Mouse (Mus musculus) intestine, embryonic 15.5 days (tissue): Measurements from ENCODE around the gene Ttn. TPM values are rescaled to one million over a fixed set of nuclear protein-coding genes. Genes with fewer than 3 reads are reported as not detected.

ENCODE experiments used
- ATAC-seq: fragments of 200-750 bp; cut with Nextera tagmentation; 2 replicates; pipeline ENCODE4 v1.8.0; 2017; ENCODE audit warnings: moderate TSS enrichment, moderate library complexity
- H3K27ac ChIP-seq: fragments of 300-500 bp; sonication (generic); 2 replicates; pipeline ENCODE4 v1.5.1; 2015; ENCODE audit warnings: mild to moderate bottlenecking, inconsistent platforms
- H3K27me3 ChIP-seq: fragments of 300-500 bp; sonication (generic); replicated peaks from 2 replicates; pipeline ENCODE4 v1.6.1; 2015; ENCODE audit warnings: inconsistent platforms
- H3K36me3 ChIP-seq: fragments of 300-500 bp; sonication (generic); 2 replicates; pipeline ENCODE4 v1.6.1; 2015; ENCODE audit warnings: inconsistent platforms
- H3K4me1 ChIP-seq: fragments of 300-500 bp; sonication (generic); replicated peaks from 2 replicates; pipeline ENCODE4 v1.6.1; 2015; ENCODE audit warnings: inconsistent platforms
- H3K4me2 ChIP-seq: fragments of 300-500 bp; sonication (generic); replicated peaks from 2 replicates; pipeline ENCODE4 v1.6.1; 2015; ENCODE audit warnings: mild to moderate bottlenecking, inconsistent platforms
- H3K4me3 ChIP-seq: fragments of 300-500 bp; sonication (generic); replicated peaks from 2 replicates; pipeline ENCODE4 v1.5.1; 2015; ENCODE audit warnings: inconsistent platforms
- H3K9ac ChIP-seq: fragments of 300-500 bp; sonication (generic); 2 replicates; pipeline ENCODE4 v1.6.1; 2015; ENCODE audit warnings: inconsistent platforms
- H3K9me3 ChIP-seq: fragments of 300-500 bp; sonication (generic); 2 replicates; pipeline ENCODE4 v1.6.1; 2016; ENCODE audit warnings: inconsistent platforms
- WGBS: fragments of 180-500 bp; shearing (Covaris S2); methylation state at CpG from one replicate; pipeline ENCODE4 v1.1.7; 2015; 5-methylcytosine and 5-hydroxymethylcytosine counted together
- polyA plus RNA-seq: library from polyadenylated mRNA; unstranded; fragments of >200 nt; fragmentation: Nextera tagmentation; extraction: Ambion mirVana; gene quantifications from 2 replicates; pipeline ENCODE4 v1.2.1, GENCODE M21; 2015

Gene Ttn
- polyA plus RNA-seq, 1 experiment from 2014 or later, result 1.3 TPM

GRCm38 (mm10) chr2:76808334-76808733 lies 174.0 kb downstream of the Ttn start:
- H3K36me3 ChIP-seq, result no peaks in the 10 kb centered on the region
- no peak for ATAC-seq
- H3K4me2 ChIP-seq, result no peak overlapping the region
- no peak overlapping the region for H3K9ac ChIP-seq
- no peak overlapping the region for H3K4me3 ChIP-seq
- 93% methylated on average over 10 of the region's 10 CpGs for WGBS
- H3K9me3 ChIP-seq, result no peaks in the 10 kb centered on the region
- H3K4me1 ChIP-seq, result no peaks in the 10 kb centered on the region
- no peaks in the 10 kb centered on the region for H3K27me3 ChIP-seq
- H3K27ac ChIP-seq, result no peak overlapping the region

- Histone ChIP-seq H3K27me3 (no peaks in the 10 kb centered on the region), H3K9me3 (no peaks in the 10 kb centered on the region), H3K36me3 (no peaks in the 10 kb centered on the region), H3K27ac (no peak overlapping the region), H3K4me2 (no peak overlapping the region), H3K4me3 (no peak overlapping the region), H3K4me1 (no peaks in the 10 kb centered on the region), H3K9ac (no peak overlapping the region)
- ATAC-seq, result no peak
- WGBS, result 79% methylated on average over 7 of the region's 7 CpGs
These were observed 175.1 kb downstream of the Ttn start for GRCm38 (mm10) chr2:76807284-76807683.

- Histone ChIP-seq H3K9ac (no peak overlapping the region), H3K27me3 (no peaks in the 10 kb centered on the region), H3K4me2 (no peak overlapping the region), H3K27ac (no peak overlapping the region), H3K4me1 (no peaks in the 10 kb centered on the region), H3K4me3 (no peak overlapping the region), H3K36me3 (no peaks in the 10 kb centered on the region), H3K9me3 (no peaks in the 10 kb centered on the region)
- 83% methylated on average over 9 of the region's 9 CpGs for WGBS
- ATAC-seq, result no peak
These were observed 175.5 kb downstream of the Ttn start for GRCm38 (mm10) chr2:76806861-76807260.

- Histone ChIP-seq H3K4me3 (no peak overlapping the region), H3K27me3 (no peaks in the 10 kb centered on the region), H3K36me3 (no peaks in the 10 kb centered on the region), H3K4me2 (no peak overlapping the region), H3K9ac (no peak overlapping the region), H3K4me1 (no peaks in the 10 kb centered on the region), H3K9me3 (no peaks in the 10 kb centered on the region), H3K27ac (no peak overlapping the region)
- WGBS, result 57% methylated on average over 4 of the region's 4 CpGs
- no peak for ATAC-seq
These were observed 176.0 kb downstream of the Ttn start for GRCm38 (mm10) chr2:76806376-76806775.

GRCm38 (mm10) chr2:76805191-76805892 lies 177.0 kb downstream of the Ttn start:
- Histone ChIP-seq H3K9ac (no peak overlapping the region), H3K27ac (no peak overlapping the region), H3K9me3 (no peaks in the 10 kb centered on the region), H3K27me3 (no peaks in the 10 kb centered on the region), H3K4me1 (no peaks in the 10 kb centered on the region), H3K4me2 (no peak overlapping the region), H3K4me3 (no peak overlapping the region), H3K36me3 (no peaks in the 10 kb centered on the region)
- 79% methylated on average over 5 of the region's 5 CpGs for WGBS
- no peak for ATAC-seq

- Histone ChIP-seq H3K27me3 (no peaks in the 10 kb centered on the region), H3K27ac (no peak overlapping the region), H3K4me3 (no peak overlapping the region), H3K4me1 (no peaks in the 10 kb centered on the region), H3K36me3 (no peaks in the 10 kb centered on the region), H3K9me3 (no peaks in the 10 kb centered on the region), H3K4me2 (no peak overlapping the region), H3K9ac (no peak overlapping the region)
- 94% methylated on average over 12 of the region's 12 CpGs for WGBS
- no peak for ATAC-seq
These were observed 198.2 kb downstream of the Ttn start for GRCm38 (mm10) chr2:76784171-76784570.

- H3K4me1 ChIP-seq, result no peaks in the 10 kb centered on the region
These were observed 201.6 kb downstream of the Ttn start for GRCm38 (mm10) chr2:76780792-76781191.

GRCm38 (mm10) chr2:76769831-76770230 lies 212.5 kb downstream of the Ttn start:
- H3K9me3 ChIP-seq, result no peaks in the 10 kb centered on the region
- H3K4me1 ChIP-seq, result no peaks in the 10 kb centered on the region
- no peaks in the 10 kb centered on the region for H3K36me3 ChIP-seq
- H3K27me3 ChIP-seq, result no peaks in the 10 kb centered on the region
- H3K27ac ChIP-seq, result no peak overlapping the region
- H3K9ac ChIP-seq, result no peak overlapping the region
- 92% methylated on average over 10 of the region's 10 CpGs for WGBS
- no peak overlapping the region for H3K4me2 ChIP-seq
- H3K4me3 ChIP-seq, result no peak overlapping the region
- ATAC-seq, result no peak

More at GRCm38 (mm10) chr2:76780792-76781191, 201.6 kb downstream of the Ttn start:
- Histone ChIP-seq H3K4me3 (no peak overlapping the region), H3K27ac (no peak overlapping the region), H3K9me3 (no peaks in the 10 kb centered on the region), H3K9ac (no peak overlapping the region), H3K27me3 (no peaks in the 10 kb centered on the region), H3K36me3 (no peaks in the 10 kb centered on the region), H3K4me2 (no peak overlapping the region)
- ATAC-seq, result no peak
- WGBS, result 92% methylated on average over 13 of the region's 13 CpGs

- no peak for ATAC-seq
- no peaks in the 10 kb centered on the region for H3K9me3 ChIP-seq
- H3K27ac ChIP-seq, result no peak overlapping the region
- no peaks in the 10 kb centered on the region for H3K4me1 ChIP-seq
- H3K9ac ChIP-seq, result no peak overlapping the region
- H3K4me3 ChIP-seq, result no peak overlapping the region
- no peaks in the 10 kb centered on the region for H3K36me3 ChIP-seq
- no peak overlapping the region for H3K4me2 ChIP-seq
- H3K27me3 ChIP-seq, result no peaks in the 10 kb centered on the region
- 93% methylated on average over 12 of the region's 12 CpGs for WGBS
These were observed 215.1 kb downstream of the Ttn start for GRCm38 (mm10) chr2:76767231-76767630.

GRCm38 (mm10) chr2:76764526-76764925 lies 217.8 kb downstream of the Ttn start:
- no peaks in the 10 kb centered on the region for H3K27me3 ChIP-seq
- no peak overlapping the region for H3K4me3 ChIP-seq
- WGBS, result 91% methylated on average over 13 of the region's 13 CpGs
- H3K9me3 ChIP-seq, result no peaks in the 10 kb centered on the region
- no peaks in the 10 kb centered on the region for H3K36me3 ChIP-seq
- H3K4me2 ChIP-seq, result no peak overlapping the region
- no peak overlapping the region for H3K9ac ChIP-seq
- H3K27ac ChIP-seq, result no peak overlapping the region
- no peak for ATAC-seq
- no peaks in the 10 kb centered on the region for H3K4me1 ChIP-seq

GRCm38 (mm10) chr2:76762154-76762553 lies 220.2 kb downstream of the Ttn start:
- no peak for ATAC-seq
- 90% methylated on average over 6 of the region's 6 CpGs for WGBS
- Histone ChIP-seq H3K4me1 (no peaks in the 10 kb centered on the region), H3K27ac (no peak overlapping the region), H3K36me3 (no peaks in the 10 kb centered on the region), H3K4me3 (no peak overlapping the region), H3K9ac (no peak overlapping the region), H3K9me3 (no peaks in the 10 kb centered on the region), H3K4me2 (no peak overlapping the region), H3K27me3 (no peaks in the 10 kb centered on the region)

GRCm38 (mm10) chr2:76756461-76756860 lies 225.9 kb downstream of the Ttn start:
- no peak overlapping the region for H3K9ac ChIP-seq
- WGBS, result 90% methylated on average over 15 of the region's 15 CpGs
- no peaks in the 10 kb centered on the region; the same call in 1 of the 2 replicates for H3K9me3 ChIP-seq
- ATAC-seq, result no peak
- H3K4me1 ChIP-seq, result no peaks in the 10 kb centered on the region
- H3K27ac ChIP-seq, result no peak overlapping the region
- no peaks in the 10 kb centered on the region for H3K27me3 ChIP-seq
- H3K4me3 ChIP-seq, result no peak overlapping the region
- no peak overlapping the region for H3K4me2 ChIP-seq
- H3K36me3 ChIP-seq, result no peaks in the 10 kb centered on the region

GRCm38 (mm10) chr2:76751993-76752392 lies 230.4 kb downstream of the Ttn start:
- H3K9ac ChIP-seq, result no peak overlapping the region
- H3K4me2 ChIP-seq, result no peak overlapping the region
- no peaks in the 10 kb centered on the region; the same call in 1 of the 2 replicates for H3K9me3 ChIP-seq
- no peak overlapping the region for H3K27ac ChIP-seq
- no peak overlapping the region for H3K4me3 ChIP-seq
- WGBS, result 91% methylated on average over 6 of the region's 6 CpGs
- H3K4me1 ChIP-seq, result no peaks in the 10 kb centered on the region
- H3K27me3 ChIP-seq, result no peaks in the 10 kb centered on the region
- no peak for ATAC-seq
- no peaks in the 10 kb centered on the region for H3K36me3 ChIP-seq
